Mouse (Mus musculus) ES-CJ7 (cell line): Measurements from ENCODE around the gene Vwce.

ENCODE experiments used
- DNase-seq: peaks from one replicate; pipeline ENCODE4 v3.0.0; 2011; ENCODE audit warnings: low read depth, low spot score

Gene Vwce

DNA sequence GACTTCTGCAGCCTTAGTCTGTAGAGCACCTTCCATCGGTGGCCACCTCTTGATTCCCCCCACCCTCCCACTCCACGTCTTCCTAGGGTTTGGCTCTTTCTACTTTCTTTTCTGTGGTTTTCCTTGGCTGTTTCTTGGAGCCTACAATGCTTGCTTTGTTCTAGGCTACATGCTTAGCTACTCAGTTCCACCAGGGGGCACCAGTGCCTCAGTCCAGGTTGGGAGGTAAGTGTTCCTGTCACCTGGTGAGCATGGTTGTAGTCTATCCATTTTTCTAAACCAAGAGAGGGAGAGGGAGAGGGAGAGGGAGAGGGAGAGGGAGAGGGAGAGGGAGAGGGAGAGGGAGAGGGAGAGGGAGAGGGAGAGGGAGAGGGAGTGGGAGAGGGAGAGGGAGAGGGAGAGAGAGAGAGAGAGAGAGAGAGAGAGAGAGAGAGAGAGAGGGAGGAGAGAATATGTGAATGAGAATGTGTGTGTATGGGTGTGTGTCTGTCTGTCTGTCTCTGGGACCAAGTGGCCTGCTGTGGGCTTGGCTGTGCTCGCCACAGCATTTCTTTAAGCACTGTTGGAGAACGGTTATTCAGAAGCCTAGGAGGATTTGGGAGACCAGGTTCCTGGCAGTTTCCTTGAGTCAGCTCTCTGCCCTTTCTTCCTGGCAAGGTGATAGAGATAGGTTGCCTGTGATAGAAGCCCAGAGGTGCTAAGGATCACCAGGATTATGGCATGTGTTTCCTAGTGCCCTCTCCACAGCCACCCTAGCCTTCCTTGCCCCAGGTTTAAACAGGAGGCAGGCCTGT, 80.9 kb downstream of the Vwce start:
- DNase-seq = peak; percentile 80

DNA sequence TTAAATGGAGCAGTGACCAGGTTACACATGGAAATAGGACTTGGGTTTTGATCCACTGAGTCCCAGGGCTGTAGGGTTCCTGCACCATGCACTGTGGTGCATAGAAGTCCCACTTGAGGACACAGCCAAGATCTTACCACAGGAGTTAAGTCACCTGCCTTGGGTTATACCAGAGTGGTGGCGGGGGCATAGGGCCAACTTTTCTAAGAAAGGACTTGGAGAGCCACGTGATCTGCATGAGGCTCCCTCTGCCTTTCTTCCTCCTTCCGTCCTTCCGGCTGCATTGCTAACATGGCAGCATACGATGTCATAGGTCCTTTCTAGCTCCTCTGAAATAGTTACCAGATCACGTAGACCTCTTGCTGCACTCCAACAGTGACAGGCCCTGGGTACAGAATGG, 81.5 kb downstream of the Vwce start:
- DNase-seq = no peak
